Mouse (Mus musculus) stomach, adult 2 months (tissue): Measurements from ENCODE around the gene P2rx5. TPM values are rescaled to one million over a fixed set of nuclear protein-coding genes. Genes with fewer than 3 reads are reported as not detected.

Experiments used
- polyA plus RNA-seq: library from polyadenylated mRNA; depleted of rRNA; stranded (reverse); fragments of >200 nt; gene quantifications from 2 replicates; pipeline ENCODE4 v1.2.3, GENCODE M21; 2012; rRNA removed

Gene P2rx5
- 0.25 and 0.48 TPM in 2 replicates for polyA plus RNA-seq

GRCm38 (mm10) chr11:73159957-73160810 is at the start of gene P2rx5:
TSS of gene P2rx5 (plus strand) at chr11:73160421.

DNA sequence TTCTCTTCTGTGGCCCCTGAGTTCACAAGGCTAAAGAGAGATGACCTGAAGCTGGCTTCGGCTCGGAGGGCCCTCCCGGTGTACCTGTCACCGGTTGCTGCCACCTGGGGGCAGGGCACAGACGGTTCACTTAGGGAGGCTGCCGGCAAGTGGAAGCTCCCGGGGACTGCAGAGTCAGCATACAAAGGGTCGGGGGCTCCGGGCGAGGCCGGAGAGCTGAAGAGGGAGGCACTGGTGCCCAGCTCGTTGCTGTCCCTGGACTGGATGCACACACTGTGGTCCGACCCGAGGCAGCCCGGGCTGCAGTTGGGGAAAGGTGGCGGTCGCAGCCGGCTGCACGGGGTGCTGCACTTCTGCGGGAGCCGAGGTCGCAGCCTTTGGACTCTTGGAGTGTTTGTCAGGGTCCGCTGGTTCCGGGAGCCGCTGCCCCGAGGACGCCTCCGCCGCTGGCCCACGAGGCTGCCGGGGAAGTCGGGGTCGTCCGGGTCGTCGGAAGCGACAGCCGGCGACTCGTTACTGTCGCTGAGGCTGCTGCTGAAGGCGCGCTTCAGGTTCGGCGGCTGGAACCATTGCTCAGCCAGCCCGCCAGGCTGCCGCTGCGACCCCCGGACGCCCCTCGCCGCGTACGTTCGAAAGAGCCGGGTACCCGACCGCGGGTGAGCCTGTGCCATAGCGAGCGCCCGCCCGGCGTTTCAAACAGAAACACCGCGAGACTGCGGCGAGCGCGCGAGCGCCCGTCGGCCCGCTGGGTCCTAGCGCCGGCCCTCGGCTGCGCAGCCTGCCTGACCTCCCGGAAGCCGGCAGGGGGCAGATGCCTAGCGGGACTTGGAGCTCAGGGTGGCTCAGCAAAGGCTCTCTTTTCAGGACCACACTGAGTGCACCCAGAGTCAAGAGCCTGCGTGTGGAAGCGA is 22.4 kb upstream of the P2rx5 start, which contains the start of gene Haspin:
Gene Haspin (minus strand): TSS at position 704 of the 911 bp plus-strand sequence.

GRCm38 (mm10) chr11:73176608-73177508 is 16.6 kb downstream of the P2rx5 start, which contains the start of the genes Emc6 and Tax1bp3:
TSS of gene Emc6 (minus strand) at chr11:73177037.
TSS of gene Tax1bp3 (plus strand) at chr11:73177083.

DNA sequence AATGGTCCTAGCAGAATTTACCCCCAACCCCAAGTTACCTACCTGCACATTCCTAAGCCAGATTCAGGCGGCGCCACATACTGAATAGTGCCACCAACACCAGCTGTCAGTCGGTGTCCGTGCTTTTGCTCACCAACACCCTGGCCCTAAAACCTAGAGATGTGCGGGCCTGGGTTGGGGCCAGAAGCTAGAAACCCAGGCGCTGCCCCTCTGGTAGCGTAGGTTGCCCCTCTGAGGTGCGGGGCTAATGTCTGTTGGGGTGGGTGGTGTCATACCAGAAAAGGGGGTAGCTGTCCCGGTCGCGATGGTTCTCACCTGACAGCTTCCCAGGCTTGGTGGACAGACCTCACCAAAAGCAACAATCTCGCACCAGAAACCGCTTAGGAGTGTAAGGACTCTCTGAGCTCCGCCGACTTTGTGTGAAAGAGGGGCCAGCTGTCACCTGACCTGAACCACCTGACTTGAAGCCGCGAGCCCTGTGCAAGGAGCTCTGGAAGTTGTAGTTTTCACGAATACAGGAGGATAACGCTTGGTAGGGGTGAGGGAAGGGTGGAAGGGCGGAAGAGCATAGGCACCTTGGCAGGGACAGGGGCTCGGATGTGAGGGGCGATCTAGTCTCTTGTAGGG is 38.5 kb downstream of the P2rx5 start, which contains the start of gene Ctns:
Gene Ctns (minus strand): TSS at position 440 of the 627 bp plus-strand sequence.

GRCm38 (mm10) chr11:73199230-73199712 is 39.0 kb downstream of the P2rx5 start, which contains the start of gene Shpk:
TSS of gene Shpk (plus strand) at chr11:73199460.

Other genes starting within 250 kb of the P2rx5 start
- 108 and 126 TPM in 2 replicates for gene Atp2a3, start 199.3 kb upstream of the P2rx5 start, polyA plus RNA-seq
- gene P2rx1, start 161.3 kb upstream of the P2rx5 start, polyA plus RNA-seq = 2.6 and 3.3 TPM in 2 replicates
- gene Camkk1, start 141.4 kb upstream of the P2rx5 start, polyA plus RNA-seq = 2.8 and 3.7 TPM in 2 replicates
- gene Ncbp3, start 112.6 kb upstream of the P2rx5 start, polyA plus RNA-seq = 0.52 and 0.67 TPM in 2 replicates
- 0.28 and 0.52 TPM in 2 replicates for gene Itgae, start 69.8 kb upstream of the P2rx5 start, polyA plus RNA-seq
- gene Haspin, start 22.1 kb upstream of the P2rx5 start, polyA plus RNA-seq = 1.00 and 1.3 TPM in 2 replicates
- 24.6 and 59.8 TPM in 2 replicates for gene Emc6, start 16.6 kb downstream of the P2rx5 start, polyA plus RNA-seq
- gene Tax1bp3, start 16.7 kb downstream of the P2rx5 start, polyA plus RNA-seq = 70.2 and 75.3 TPM in 2 replicates
- 8.0 and 9.1 TPM in 2 replicates for gene Ctns, start 38.6 kb downstream of the P2rx5 start, polyA plus RNA-seq
- gene Shpk, start 39.0 kb downstream of the P2rx5 start, polyA plus RNA-seq = 2.5 and 2.7 TPM in 2 replicates
- gene Trpv1, start 73.9 kb downstream of the P2rx5 start, polyA plus RNA-seq = 0.09 TPM in 1 of 2 replicates, not detected in the other
- gene Trpv3, start 107.0 kb downstream of the P2rx5 start, polyA plus RNA-seq = 0.15 and 0.26 TPM in 2 replicates
- 0.08 and 0.17 TPM in 2 replicates for gene Aspa, start 169.2 kb downstream of the P2rx5 start, polyA plus RNA-seq
- gene Gm49340, start 169.3 kb downstream of the P2rx5 start, polyA plus RNA-seq = not detected in 2 replicates
- gene Spata22, start 169.3 kb downstream of the P2rx5 start, polyA plus RNA-seq = not detected in 2 replicates
- gene Olfr20, start 190.4 kb downstream of the P2rx5 start, polyA plus RNA-seq = 0.09 TPM in 1 of 2 replicates, not detected in the other
- not detected in 2 replicates for gene Olfr376, start 210.8 kb downstream of the P2rx5 start, polyA plus RNA-seq
- gene Olfr1, start 239.2 kb downstream of the P2rx5 start, polyA plus RNA-seq = not detected in 2 replicates